Mouse (Mus musculus): ENCODE data around the gene Fryl. TPM values are rescaled to one million over a fixed set of nuclear protein-coding genes. Genes with fewer than 3 reads are reported as not detected.

The Fryl gene
- polyA plus RNA-seq, 1 experiment from 2014 or later, result 48.3 TPM

DNA sequence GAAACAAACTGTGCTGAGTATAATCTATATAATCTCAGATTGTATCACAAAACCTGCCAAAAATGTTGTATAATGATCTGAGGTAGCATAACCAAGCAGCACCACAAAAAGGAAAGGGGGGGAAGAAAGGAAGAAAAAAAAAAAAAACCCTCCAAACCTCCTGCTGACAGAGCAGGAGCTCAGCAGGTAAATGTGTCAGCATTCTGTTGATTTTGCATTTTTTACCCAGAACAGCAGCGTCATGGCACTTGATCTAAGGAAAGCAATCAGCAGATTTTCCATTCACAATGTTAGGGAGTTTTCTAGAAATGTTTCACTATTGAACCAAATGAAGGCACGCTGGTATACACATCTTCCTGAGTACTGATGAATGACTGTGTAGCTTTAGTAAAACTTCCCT, 56.8 kb downstream of the Fryl start:
- no peak for ATAC-seq (replicated peaks)
- no peak overlapping the region for H3K4me2 ChIP-seq (replicated peaks)
- 0 out of 2 replicates have a peak, but pooled peaks cover 2% of the 10 kb centered on the region for H3K36me3 ChIP-seq
- no peak overlapping the region for H3K27ac ChIP-seq (replicated peaks)
- H3K9me3 ChIP-seq, result no peaks in the 10 kb centered on the region
- H3K27me3 ChIP-seq, result no peaks in the 10 kb centered on the region
- H3K9ac ChIP-seq (replicated peaks), result no peak overlapping the region
- WGBS, result 78% methylated on average over 2 of the region's 2 CpGs
- no peak overlapping the region for H3K4me3 ChIP-seq
- H3K4me1 ChIP-seq, result no peaks in the 10 kb centered on the region

DNA sequence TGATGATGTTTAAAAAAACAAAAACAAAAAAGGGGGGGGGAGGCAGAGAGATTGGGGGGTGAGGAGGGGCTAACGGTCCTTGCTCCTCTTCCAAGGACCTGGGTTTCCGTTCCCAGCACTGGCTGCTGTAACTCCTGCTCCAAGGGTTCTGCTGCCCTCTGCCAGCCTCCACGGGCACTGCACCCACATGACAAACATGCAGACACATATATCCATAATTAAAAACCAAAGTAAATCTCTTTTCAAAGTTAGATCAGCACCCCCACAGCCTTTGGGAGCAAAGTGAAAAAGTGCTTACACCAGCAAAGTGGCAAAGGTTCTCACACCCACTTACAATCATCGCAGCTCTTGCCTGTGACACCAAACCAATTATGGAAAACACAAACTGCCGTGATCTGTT, 57.7 kb downstream of the Fryl start:
- H3K9ac ChIP-seq (replicated peaks), result no peak overlapping the region
- 93% methylated on average over 5 of the region's 5 CpGs for WGBS

DNA sequence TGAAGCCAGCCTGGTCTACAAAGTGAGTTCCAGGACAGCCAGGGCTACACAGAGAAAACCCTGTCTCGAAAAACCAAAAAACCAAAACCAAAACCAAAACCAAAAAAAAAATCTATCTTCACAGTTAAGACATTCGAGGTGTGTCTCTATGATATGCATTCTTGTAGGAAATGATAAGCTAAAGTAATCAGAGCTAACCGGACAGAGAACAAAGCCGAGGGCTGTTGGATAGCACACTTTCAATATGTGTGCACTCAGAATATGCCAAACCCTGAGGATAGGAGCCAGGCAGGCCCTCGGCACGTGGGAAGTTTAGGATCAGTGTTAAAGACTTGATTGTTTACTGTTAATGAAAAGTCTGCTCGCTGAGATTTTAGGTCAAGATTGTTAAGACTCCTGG, 58.6 kb downstream of the Fryl start:
- Histone ChIP-seq H3K27me3 (no peaks in the 10 kb centered on the region), H3K4me1 (no peaks in the 10 kb centered on the region), H3K9me3 (no peaks in the 10 kb centered on the region), H3K4me3 (no peak overlapping the region), H3K27ac (replicated peaks) (no peak overlapping the region), H3K4me2 (replicated peaks) (no peak overlapping the region), H3K9ac (replicated peaks) (no peak overlapping the region), H3K36me3 (peaks cover 3% of the 10 kb centered on the region; the same call in 1 of the 2 replicates)
- ATAC-seq (replicated peaks), result no peak
- 93% methylated on average over 7 of the region's 7 CpGs for WGBS

More for the DNA sequence above, 57.7 kb downstream of the Fryl start:
- H3K9me3 ChIP-seq, result no peaks in the 10 kb centered on the region
- H3K27me3 ChIP-seq, result no peaks in the 10 kb centered on the region
- no peak overlapping the region for H3K27ac ChIP-seq (replicated peaks)
- H3K4me3 ChIP-seq, result no peak overlapping the region
- H3K4me2 ChIP-seq (replicated peaks), result no peak overlapping the region
- H3K4me1 ChIP-seq, result no peaks in the 10 kb centered on the region
- peaks cover 3% of the 10 kb centered on the region; the same call in 1 of the 2 replicates for H3K36me3 ChIP-seq
- no peak for ATAC-seq (replicated peaks)

DNA sequence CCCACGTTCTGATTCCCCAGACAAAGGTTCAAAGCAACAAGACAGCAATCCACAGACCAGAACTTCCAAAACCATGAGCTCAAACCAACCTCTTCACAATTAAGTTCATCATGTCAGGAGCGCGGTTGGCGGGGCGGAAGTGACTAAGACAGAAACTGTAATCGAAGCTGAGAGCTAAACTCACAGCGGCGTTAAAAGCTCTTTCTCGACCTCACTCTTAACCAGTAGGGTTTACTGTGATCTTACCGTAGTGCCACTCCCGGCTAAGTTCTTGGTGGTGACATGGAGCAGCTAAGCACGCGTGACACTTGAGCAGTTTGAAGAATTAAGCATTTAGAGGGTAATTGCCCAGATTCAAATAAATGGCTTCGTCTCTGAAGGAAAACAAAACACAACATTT, 61.7 kb downstream of the Fryl start:
- WGBS, result 87% methylated on average over 14 of the region's 14 CpGs
- Histone ChIP-seq H3K4me3 (no peak overlapping the region), H3K4me2 (replicated peaks) (no peak overlapping the region), H3K27me3 (no peaks in the 10 kb centered on the region), H3K27ac (replicated peaks) (no peak overlapping the region), H3K4me1 (no peaks in the 10 kb centered on the region; the same call in 1 of the 2 replicates), H3K9ac (replicated peaks) (no peak overlapping the region), H3K36me3 (peaks cover 3% of the 10 kb centered on the region; the same call in 1 of the 2 replicates), H3K9me3 (no peaks in the 10 kb centered on the region)
- no peak for ATAC-seq (replicated peaks)

DNA sequence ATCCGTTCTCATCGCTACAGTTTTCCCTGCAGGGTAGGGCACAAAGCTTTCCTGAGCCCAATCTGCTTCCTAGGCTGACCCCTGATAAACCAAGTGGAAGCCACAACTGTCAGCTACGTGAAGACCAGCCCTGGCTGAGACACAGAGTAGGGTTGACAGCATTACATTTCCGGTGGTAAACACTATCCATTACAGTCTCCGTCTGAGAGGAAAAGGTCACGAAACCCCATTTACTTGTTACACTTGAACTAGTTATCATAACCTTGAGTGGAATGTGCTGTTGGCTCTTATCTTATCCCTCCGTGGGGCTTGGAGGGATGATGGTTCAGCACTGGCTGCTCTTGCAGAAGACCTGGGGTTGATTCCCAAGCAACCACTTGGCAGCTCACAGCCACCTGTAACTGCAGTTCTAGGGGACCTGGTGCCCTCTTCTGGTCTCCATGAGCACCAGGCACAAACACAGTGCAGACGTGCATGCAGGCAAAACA, 62.3 kb downstream of the Fryl start:
- ATAC-seq (replicated peaks), result no peak
- H3K9ac ChIP-seq (replicated peaks), result no peak overlapping the region
- 89% methylated on average over 8 of the region's 8 CpGs for WGBS
- no peak overlapping the region for H3K4me3 ChIP-seq
- H3K36me3 ChIP-seq, result peaks cover 3% of the 10 kb centered on the region; the same call in 1 of the 2 replicates
- no peak overlapping the region for H3K27ac ChIP-seq (replicated peaks)
- H3K4me1 ChIP-seq, result no peaks in the 10 kb centered on the region; the same call in 1 of the 2 replicates
- no peaks in the 10 kb centered on the region for H3K9me3 ChIP-seq
- no peak overlapping the region for H3K4me2 ChIP-seq (replicated peaks)
- H3K27me3 ChIP-seq, result no peaks in the 10 kb centered on the region

DNA sequence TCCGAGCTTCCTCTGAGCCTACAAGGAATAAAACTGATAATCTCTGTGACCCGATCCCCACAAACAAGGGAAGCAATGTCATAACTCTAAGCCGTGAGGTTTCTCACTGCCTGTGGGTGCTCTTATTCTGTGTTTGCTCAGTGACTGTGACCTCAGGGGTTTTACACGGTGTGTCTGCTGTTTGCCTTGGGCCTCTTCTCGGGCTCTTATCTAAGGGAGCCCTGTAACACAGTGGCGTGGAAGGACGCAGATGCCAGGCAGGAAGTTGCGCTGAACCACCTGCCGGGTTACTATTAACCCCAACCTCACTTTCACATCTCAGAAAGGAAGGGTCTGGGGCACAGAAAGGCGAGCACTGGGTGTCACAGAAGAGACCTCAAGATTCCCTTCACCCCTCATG, 62.8 kb downstream of the Fryl start:
- no peak for ATAC-seq (replicated peaks)

DNA sequence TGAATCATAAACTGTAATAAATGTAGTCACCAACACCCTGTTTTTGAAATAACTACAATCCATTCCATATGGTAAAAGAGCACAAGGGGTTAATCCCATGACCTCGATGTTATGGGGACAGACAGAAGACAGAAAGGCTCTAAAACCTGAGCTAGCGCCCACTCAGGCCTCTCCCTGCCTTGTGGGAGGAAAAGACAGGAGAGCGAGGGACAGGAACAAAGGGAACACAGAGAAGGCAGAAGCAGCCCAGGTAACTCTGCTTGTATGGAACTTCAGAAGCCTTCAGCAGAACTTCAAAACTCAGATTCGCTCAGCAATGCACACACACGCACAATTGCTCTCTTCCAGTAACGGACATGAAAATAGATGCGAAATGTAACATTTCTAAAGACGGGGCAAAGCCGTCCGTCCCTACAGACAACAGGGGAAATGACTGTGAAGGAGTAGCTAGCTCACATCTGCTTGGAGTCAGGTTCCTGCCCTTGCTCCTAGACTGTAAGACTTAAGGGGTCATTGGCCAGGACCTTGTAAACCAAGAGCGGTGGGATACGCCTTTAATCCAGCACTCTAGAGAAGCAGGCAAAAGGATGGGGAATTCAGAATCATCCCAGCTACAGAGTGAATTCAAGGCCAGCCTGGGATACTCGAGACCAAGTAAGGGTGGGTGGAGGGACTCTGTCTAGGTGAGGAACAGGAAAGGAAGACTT, 63.4 kb downstream of the Fryl start:
- H3K27me3 ChIP-seq, result no peaks in the 10 kb centered on the region
- H3K36me3 ChIP-seq, result peaks cover 3% of the 10 kb centered on the region; the same call in 1 of the 2 replicates
- H3K4me3 ChIP-seq, result no peak overlapping the region
- no peaks in the 10 kb centered on the region for H3K9me3 ChIP-seq
- no peak overlapping the region for H3K4me2 ChIP-seq (replicated peaks)
- no peak for ATAC-seq (replicated peaks)
- 89% methylated on average over 13 of the region's 13 CpGs for WGBS
- no peak overlapping the region for H3K9ac ChIP-seq (replicated peaks)
- H3K27ac ChIP-seq (replicated peaks), result no peak overlapping the region
- no peaks in the 10 kb centered on the region; the same call in 1 of the 2 replicates for H3K4me1 ChIP-seq

More for the DNA sequence above, 62.8 kb downstream of the Fryl start:
- Histone ChIP-seq H3K27ac (replicated peaks) (no peak overlapping the region), H3K36me3 (peaks cover 3% of the 10 kb centered on the region; the same call in 1 of the 2 replicates), H3K9ac (replicated peaks) (no peak overlapping the region), H3K4me2 (replicated peaks) (no peak overlapping the region), H3K9me3 (no peaks in the 10 kb centered on the region), H3K4me1 (no peaks in the 10 kb centered on the region; the same call in 1 of the 2 replicates), H3K27me3 (no peaks in the 10 kb centered on the region), H3K4me3 (no peak overlapping the region)
- 88% methylated on average over 10 of the region's 10 CpGs for WGBS

DNA sequence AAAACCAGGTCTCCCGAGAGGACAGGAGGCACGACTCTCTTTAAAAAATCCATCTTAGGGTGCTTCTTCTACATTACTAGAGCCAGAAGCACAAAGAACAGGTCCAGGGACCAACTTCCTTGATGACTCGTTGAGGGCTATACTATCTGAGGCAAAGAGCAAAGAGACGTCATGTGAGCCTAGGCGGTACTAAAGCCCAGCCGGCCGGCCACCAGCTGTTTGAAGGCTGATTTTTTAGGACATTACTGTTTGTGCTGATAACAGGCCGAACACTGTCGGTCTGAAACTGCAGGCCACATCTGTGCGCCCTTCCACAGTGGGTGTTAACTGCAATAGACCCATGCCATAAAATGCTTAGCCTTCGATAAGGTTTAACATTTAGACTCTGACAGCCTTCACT, 64.7 kb downstream of the Fryl start:
- 88% methylated on average over 11 of the region's 11 CpGs for WGBS
- Histone ChIP-seq H3K27me3 (no peaks in the 10 kb centered on the region), H3K4me3 (no peak overlapping the region), H3K27ac (replicated peaks) (no peak overlapping the region), H3K9ac (replicated peaks) (no peak overlapping the region), H3K36me3 (peaks cover 3% of the 10 kb centered on the region; the same call in 1 of the 2 replicates), H3K4me2 (replicated peaks) (no peak overlapping the region), H3K9me3 (no peaks in the 10 kb centered on the region), H3K4me1 (no peaks in the 10 kb centered on the region; the same call in 1 of the 2 replicates)
- ATAC-seq (replicated peaks), result no peak

DNA sequence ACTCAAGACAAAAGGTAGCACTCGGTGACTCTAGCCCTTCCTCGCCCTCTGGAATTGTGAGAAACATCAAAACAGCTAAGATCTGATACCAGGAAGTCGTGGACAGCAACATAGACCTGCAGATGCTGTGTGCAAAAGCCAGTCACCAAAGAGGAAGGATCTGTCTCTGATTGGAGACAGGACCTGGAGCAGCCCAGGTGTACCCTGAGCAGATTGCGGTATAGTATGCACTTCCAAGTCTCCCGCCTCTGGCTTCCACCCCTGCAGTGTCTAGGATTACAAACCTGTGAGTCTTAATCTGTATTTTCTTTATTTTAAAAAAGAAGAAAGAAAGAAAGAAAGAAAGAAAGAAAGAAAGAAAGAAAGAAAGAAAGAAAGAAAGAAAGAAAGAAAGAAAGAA, 66.3 kb downstream of the Fryl start:
- Histone ChIP-seq H3K4me2 (replicated peaks) (no peak overlapping the region), H3K4me3 (no peak overlapping the region), H3K4me1 (no peaks in the 10 kb centered on the region; the same call in 1 of the 2 replicates), H3K36me3 (peaks cover 3% of the 10 kb centered on the region; the same call in 1 of the 2 replicates), H3K27me3 (no peaks in the 10 kb centered on the region), H3K9ac (replicated peaks) (no peak overlapping the region), H3K27ac (replicated peaks) (no peak overlapping the region), H3K9me3 (no peaks in the 10 kb centered on the region)
- ATAC-seq (replicated peaks), result no peak
- 79% methylated on average over 5 of the region's 5 CpGs for WGBS

DNA sequence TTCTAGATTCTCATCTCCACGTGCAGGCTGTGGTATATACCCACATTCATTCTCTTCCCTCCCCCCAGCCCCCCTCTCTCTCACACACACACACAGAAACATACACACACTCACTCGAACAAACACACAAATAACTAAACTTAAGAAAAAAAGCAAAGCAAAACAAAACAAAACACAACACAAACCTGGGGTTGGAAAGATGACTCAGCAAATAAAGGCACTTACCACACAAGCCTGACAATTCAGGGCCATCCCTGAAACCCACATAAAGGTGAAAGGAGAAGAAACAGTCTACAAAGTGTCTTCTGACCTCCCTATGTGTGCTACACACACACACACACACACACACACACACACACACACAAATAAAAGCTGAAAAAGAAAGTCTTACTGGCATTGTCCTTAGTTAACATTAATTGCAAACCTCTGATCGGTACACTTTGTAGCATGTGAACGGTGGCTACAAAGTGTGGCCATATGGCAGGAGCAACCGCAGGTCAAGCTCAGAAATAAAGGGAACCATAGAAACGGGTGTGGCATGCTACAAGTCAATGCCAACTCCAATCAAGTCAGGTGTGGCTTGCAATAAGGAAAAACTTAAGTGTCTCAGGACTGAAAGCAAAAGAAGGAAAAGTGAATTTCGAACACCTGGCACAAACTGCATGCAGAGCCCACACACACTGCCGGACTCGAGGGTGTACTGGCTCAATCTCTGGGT, 66.8 kb downstream of the Fryl start:
- Histone ChIP-seq H3K4me3 (no peak overlapping the region), H3K27me3 (no peaks in the 10 kb centered on the region), H3K9me3 (no peaks in the 10 kb centered on the region), H3K4me1 (no peaks in the 10 kb centered on the region; the same call in 1 of the 2 replicates), H3K4me2 (replicated peaks) (no peak overlapping the region), H3K27ac (replicated peaks) (no peak overlapping the region), H3K9ac (replicated peaks) (no peak overlapping the region), H3K36me3 (peaks cover 3% of the 10 kb centered on the region; the same call in 1 of the 2 replicates)
- 81% methylated on average over 9 of the region's 9 CpGs for WGBS
- ATAC-seq (replicated peaks), result no peak

DNA sequence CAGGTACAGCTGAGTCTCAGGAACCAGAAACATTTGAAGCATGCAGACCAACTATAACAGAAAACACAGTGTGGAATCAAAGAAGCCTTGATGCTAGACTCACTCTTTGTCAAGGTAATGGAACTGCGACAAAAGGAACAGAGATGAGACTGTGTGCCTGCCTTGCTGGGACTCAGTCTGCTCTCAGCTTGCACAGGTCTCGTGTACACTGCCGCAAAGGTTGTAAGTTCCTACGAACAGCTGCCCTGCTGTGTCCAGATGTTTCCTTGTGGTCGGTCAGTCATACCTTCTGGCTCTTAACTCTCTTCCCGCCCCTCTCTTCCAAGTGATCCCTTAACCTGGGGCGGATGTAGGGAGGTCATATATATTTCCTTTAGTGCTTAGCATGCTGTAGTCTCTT, 67.8 kb downstream of the Fryl start:
- Histone ChIP-seq H3K4me1 (no peaks in the 10 kb centered on the region; the same call in 1 of the 2 replicates), H3K4me2 (replicated peaks) (no peak overlapping the region), H3K9me3 (no peaks in the 10 kb centered on the region), H3K4me3 (no peak overlapping the region), H3K36me3 (no peaks in the 10 kb centered on the region; the same call in 1 of the 2 replicates), H3K27ac (replicated peaks) (no peak overlapping the region), H3K9ac (replicated peaks) (no peak overlapping the region), H3K27me3 (no peaks in the 10 kb centered on the region)
- no peak for ATAC-seq (replicated peaks)
- WGBS, result 84% methylated on average over 7 of the region's 7 CpGs

DNA sequence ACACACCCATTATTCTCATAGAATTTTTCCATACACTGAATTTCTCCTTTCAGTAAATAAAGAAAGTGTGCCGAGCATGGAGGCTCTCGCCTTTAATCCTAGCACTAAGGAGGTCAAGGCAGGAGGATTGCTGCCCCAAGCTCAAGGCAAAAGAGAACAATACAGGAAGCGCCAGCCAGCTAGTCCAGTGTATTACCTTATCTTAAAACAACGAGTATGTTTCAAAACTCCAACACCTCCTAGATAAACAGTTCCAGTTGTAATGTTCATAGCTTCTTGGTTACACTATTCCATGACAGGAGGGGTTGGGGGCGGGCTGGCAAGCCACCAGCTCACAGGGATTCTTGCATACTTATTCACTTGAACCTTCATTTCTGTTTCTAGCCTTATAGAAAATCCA, 68.3 kb downstream of the Fryl start:
- Histone ChIP-seq H3K4me1 (no peaks in the 10 kb centered on the region; the same call in 1 of the 2 replicates), H3K9me3 (no peaks in the 10 kb centered on the region), H3K9ac (replicated peaks) (no peak overlapping the region), H3K27me3 (no peaks in the 10 kb centered on the region), H3K36me3 (no peaks in the 10 kb centered on the region), H3K4me3 (no peak overlapping the region), H3K4me2 (replicated peaks) (no peak overlapping the region), H3K27ac (replicated peaks) (no peak overlapping the region)
- 81% methylated on average over 5 of the region's 5 CpGs for WGBS
- ATAC-seq (replicated peaks), result no peak

Data from forebrain, embryonic 15.5 days (tissue).